Mouse (Mus musculus): Measurements from ENCODE around the gene Galnt4. TPM values are rescaled to one million over a fixed set of nuclear protein-coding genes. Genes with fewer than 3 reads are reported as not detected.
A peak's percentile ranks its signal among the peaks of the same experiment; 100 is the strongest.

Gene Galnt4
- 3.7 and 5.6 TPM in 2 replicates for total RNA-seq (2014; rRNA removed; ENCODE audit: low replicate concordance)
- 3.2 and 3.4 TPM in 2 replicates for polyA plus RNA-seq (2015; fragmentation: Nextera tagmentation; extraction: Ambion mirVana)

- Histone ChIP-seq H3K4me2 (ENCODE audit: low read depth, low read length) (peak within 1 kb of the TSS; percentile 100), H3K27me3 (ENCODE audit: control insufficient read depth, insufficient read depth, low read length) (no peaks in the 10 kb centered on the region), H3K9me3 (replicated peaks; ENCODE audit: control insufficient read depth, low read length) (no peaks in the 10 kb centered on the region), H3K36me3 (replicated peaks; ENCODE audit: control insufficient read depth, insufficient read depth, low read length) (0 out of 2 replicates have a peak, but pooled peaks cover 5% of the 10 kb centered on the region), H3K27ac (ENCODE audit: low read depth) (peak within 1 kb of the TSS; percentile 86), H3K4me1 (ENCODE audit: control insufficient read depth, insufficient read depth) (peaks cover 5% of the 10 kb centered on the region; the same call in 1 of the 2 replicates), H3K4me3 (ENCODE audit: low read depth, low read length) (peak within 1 kb of the TSS; percentile 100), H3K9ac (replicated peaks; ENCODE audit: low read depth, low read length) (peak within 1 kb of the TSS; percentile 90)
- ATAC-seq (ENCODE audit: insufficient read depth, low read depth) (peak; percentile 82), DNase-seq (ENCODE audit: low spot score) (peak; percentile 88)
- no peak for TF ChIP-seq EP300 (IDR thresholded peaks at IDR 0.05; ENCODE audit: low read depth)
- peak; percentile 77 for TF ChIP-seq CTCF (IDR thresholded peaks at IDR 0.05; ENCODE audit: low read depth)
- WGBS: 0% methylated on average over 22 of the region's 22 CpGs
These were observed at the start of gene Galnt4 for GRCm38 (mm10) chr10:99107964-99108363. TSS of gene Galnt4 (plus strand) at chr10:99108159.

- H3K36me3 ChIP-seq (replicated peaks; ENCODE audit: control insufficient read depth, insufficient read depth, low read length): no peaks in the 10 kb centered on the region
- H3K4me1 ChIP-seq (ENCODE audit: control insufficient read depth, insufficient read depth): no peaks in the 10 kb centered on the region
- H3K4me3 ChIP-seq (ENCODE audit: low read depth, low read length): no peak overlapping the region
- H3K9me3 ChIP-seq (replicated peaks; ENCODE audit: control insufficient read depth, low read length): no peaks in the 10 kb centered on the region
- H3K4me2 ChIP-seq (ENCODE audit: low read depth, low read length): no peak overlapping the region
- DNase-seq (ENCODE audit: low spot score) (no peak), ATAC-seq (ENCODE audit: insufficient read depth, low read depth) (no peak)
- H3K27ac ChIP-seq (ENCODE audit: low read depth): no peak overlapping the region
- no peak for TF ChIP-seq CTCF (IDR thresholded peaks at IDR 0.05; ENCODE audit: low read depth)
- TF ChIP-seq EP300 (IDR thresholded peaks at IDR 0.05; ENCODE audit: low read depth): no peak
- H3K9ac ChIP-seq (replicated peaks; ENCODE audit: low read depth, low read length): no peak overlapping the region
- WGBS: 75% methylated on average over 7 of the region's 7 CpGs
- H3K27me3 ChIP-seq (ENCODE audit: control insufficient read depth, insufficient read depth, low read length): no peaks in the 10 kb centered on the region
These were observed 47.4 kb upstream of the Galnt4 start for GRCm38 (mm10) chr10:99060588-99060987.

- TF ChIP-seq CTCF (IDR thresholded peaks at IDR 0.05; ENCODE audit: low read depth): no peak
- no peak for TF ChIP-seq EP300 (IDR thresholded peaks at IDR 0.05; ENCODE audit: low read depth)
- H3K27ac ChIP-seq (ENCODE audit: low read depth): no peak overlapping the region
- no peaks in the 10 kb centered on the region for H3K36me3 ChIP-seq (replicated peaks; ENCODE audit: control insufficient read depth, insufficient read depth, low read length)
- no peak overlapping the region for H3K9ac ChIP-seq (replicated peaks; ENCODE audit: low read depth, low read length)
- H3K4me3 ChIP-seq (ENCODE audit: low read depth, low read length): no peak overlapping the region
- no peaks in the 10 kb centered on the region for H3K4me1 ChIP-seq (ENCODE audit: control insufficient read depth, insufficient read depth)
- H3K9me3 ChIP-seq (replicated peaks; ENCODE audit: control insufficient read depth, low read length): no peaks in the 10 kb centered on the region
- ATAC-seq (ENCODE audit: insufficient read depth, low read depth) (no peak), DNase-seq (ENCODE audit: low spot score) (no peak)
- H3K27me3 ChIP-seq (ENCODE audit: control insufficient read depth, insufficient read depth, low read length): no peaks in the 10 kb centered on the region
- WGBS: 77% methylated on average over 10 of the region's 10 CpGs
- H3K4me2 ChIP-seq (ENCODE audit: low read depth, low read length): no peak overlapping the region
These were observed 46.5 kb upstream of the Galnt4 start for GRCm38 (mm10) chr10:99061418-99061817.

GRCm38 (mm10) chr10:99062546-99062945, 45.4 kb upstream of the Galnt4 start:
- no peak for DNase-seq (ENCODE audit: low spot score)
- TF ChIP-seq EP300 (IDR thresholded peaks at IDR 0.05; ENCODE audit: low read depth) (no peak), CTCF (IDR thresholded peaks at IDR 0.05; ENCODE audit: low read depth) (no peak)

GRCm38 (mm10) chr10:99076113-99076895, 31.7 kb upstream of the Galnt4 start:
- WGBS: 64% methylated on average over 18 of the region's 18 CpGs
- DNase-seq (ENCODE audit: low spot score) (no peak), ATAC-seq (ENCODE audit: insufficient read depth, low read depth) (no peak)
- H3K4me1 ChIP-seq (ENCODE audit: control insufficient read depth, insufficient read depth): no peaks in the 10 kb centered on the region
- no peaks in the 10 kb centered on the region for H3K36me3 ChIP-seq (replicated peaks; ENCODE audit: control insufficient read depth, insufficient read depth, low read length)
- H3K9me3 ChIP-seq (replicated peaks; ENCODE audit: control insufficient read depth, low read length): no peaks in the 10 kb centered on the region
- H3K27ac ChIP-seq (ENCODE audit: low read depth): no peak overlapping the region
- H3K27me3 ChIP-seq (ENCODE audit: control insufficient read depth, insufficient read depth, low read length): no peaks in the 10 kb centered on the region
- TF ChIP-seq CTCF (IDR thresholded peaks at IDR 0.05; ENCODE audit: low read depth) (no peak), EP300 (IDR thresholded peaks at IDR 0.05; ENCODE audit: low read depth) (no peak)
- no peak overlapping the region for H3K4me3 ChIP-seq (ENCODE audit: low read depth, low read length)
- H3K9ac ChIP-seq (replicated peaks; ENCODE audit: low read depth, low read length): no peak overlapping the region
- no peak overlapping the region for H3K4me2 ChIP-seq (ENCODE audit: low read depth, low read length)

More at GRCm38 (mm10) chr10:99062546-99062945, 45.4 kb upstream of the Galnt4 start:
- H3K27ac ChIP-seq (ENCODE audit: low read depth): no peak overlapping the region
- no peak overlapping the region for H3K9ac ChIP-seq (replicated peaks; ENCODE audit: low read depth, low read length)
- H3K27me3 ChIP-seq (ENCODE audit: control insufficient read depth, insufficient read depth, low read length): no peaks in the 10 kb centered on the region
- no peak for ATAC-seq (ENCODE audit: insufficient read depth, low read depth)
- no peak overlapping the region for H3K4me3 ChIP-seq (ENCODE audit: low read depth, low read length)
- H3K9me3 ChIP-seq (replicated peaks; ENCODE audit: control insufficient read depth, low read length): no peaks in the 10 kb centered on the region
- H3K36me3 ChIP-seq (replicated peaks; ENCODE audit: control insufficient read depth, insufficient read depth, low read length): no peaks in the 10 kb centered on the region
- no peaks in the 10 kb centered on the region for H3K4me1 ChIP-seq (ENCODE audit: control insufficient read depth, insufficient read depth)
- WGBS: 63% methylated on average over 5 of the region's 5 CpGs
- no peak overlapping the region for H3K4me2 ChIP-seq (ENCODE audit: low read depth, low read length)
